Mouse (Mus musculus) C2C12 (cell line): ENCODE data around the gene Mctp2.

Experiments
- CTCF ChIP-seq: IDR thresholded peaks from one replicate; pipeline ENCODE4 v1.5.1; 2011; ENCODE audit not compliant: control insufficient read depth, insufficient read depth, insufficient read length
- MYOD1 ChIP-seq: IDR thresholded peaks from one replicate; pipeline ENCODE4 v1.6.1; 2011; ENCODE audit warnings: low read depth; ENCODE audit not compliant: control insufficient read depth, insufficient read length
- MYOG ChIP-seq: IDR thresholded peaks from one replicate; pipeline ENCODE4 v1.6.1; 2011; ENCODE audit not compliant: control insufficient read depth, insufficient read length; ENCODE audit errors: extremely low read depth
- USF1 ChIP-seq: IDR thresholded peaks from one replicate; pipeline ENCODE4 v1.6.1; 2011; ENCODE audit warnings: low read depth, mild to moderate bottlenecking, control low read depth, moderate library complexity

DNA sequence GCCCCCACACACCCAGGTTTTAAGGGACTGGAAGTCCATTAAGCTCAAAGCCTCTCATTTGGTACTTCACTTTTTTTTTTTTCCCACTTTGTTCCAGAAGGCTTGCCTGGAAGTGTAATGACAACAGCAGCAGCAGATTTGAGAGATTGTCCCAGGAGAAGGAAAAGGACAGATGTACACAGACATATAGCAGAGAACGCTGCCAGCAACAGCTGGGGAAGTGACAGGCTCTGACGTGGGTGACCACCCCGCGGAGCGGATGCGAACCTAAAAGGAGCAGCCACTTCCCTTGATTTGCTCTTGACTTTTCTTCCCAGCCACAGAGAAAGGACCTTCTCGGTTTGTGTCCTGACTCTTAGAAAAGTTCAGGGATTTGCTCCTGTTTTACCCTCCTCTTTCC is 185.4 kb downstream of the Mctp2 start:
- TF ChIP-seq MYOD1 (peak; percentile 24), MYOG (no peak), CTCF (no peak), USF1 (no peak)
